Mouse (Mus musculus) naive thymus-derived CD4-positive, alpha-beta T cell, adult 2 months (primary cell): ENCODE measurements around the gene D430041D05Rik.
A peak's percentile ranks its signal among the peaks of the same experiment; 100 is the strongest.

Experiments
- DNase-seq: peaks from one replicate; pipeline ENCODE4 v3.0.0-alpha.2; 2011; ENCODE audit warnings: low read depth

D430041D05Rik gene

GRCm38 (mm10) chr2:104410963-104411545, at the start of gene D430041D05Rik:
TSS of gene D430041D05Rik (minus strand) at chr2:104411013.
- DNase-seq: no peak

GRCm38 (mm10) chr2:104460021-104460420, 49.2 kb upstream of the D430041D05Rik start:
- DNase-seq: no peak

- peak; percentile 43 for DNase-seq
Measured at GRCm38 (mm10) chr2:104458569-104459332, 47.9 kb upstream of the D430041D05Rik start.

- DNase-seq: no peak
Measured at GRCm38 (mm10) chr2:104457106-104457505, 46.3 kb upstream of the D430041D05Rik start.

GRCm38 (mm10) chr2:104450685-104451084, 39.9 kb upstream of the D430041D05Rik start:
- DNase-seq: no peak

- no peak for DNase-seq
Measured at GRCm38 (mm10) chr2:104449191-104449590, 38.4 kb upstream of the D430041D05Rik start.

- DNase-seq: no peak
Measured at GRCm38 (mm10) chr2:104448201-104448600, 37.4 kb upstream of the D430041D05Rik start.

- no peak for DNase-seq
Measured at GRCm38 (mm10) chr2:104446016-104446415, 35.2 kb upstream of the D430041D05Rik start.

GRCm38 (mm10) chr2:104444776-104445175, 34.0 kb upstream of the D430041D05Rik start:
- DNase-seq: peak; percentile 79

GRCm38 (mm10) chr2:104442341-104442740, 31.5 kb upstream of the D430041D05Rik start:
- DNase-seq: no peak

- DNase-seq: no peak
Measured at GRCm38 (mm10) chr2:104436226-104436625, 25.4 kb upstream of the D430041D05Rik start.

GRCm38 (mm10) chr2:104431067-104431466, 20.3 kb upstream of the D430041D05Rik start:
- DNase-seq: no peak

GRCm38 (mm10) chr2:104430566-104430965, 19.8 kb upstream of the D430041D05Rik start:
- DNase-seq: no peak

- DNase-seq: no peak
Measured at GRCm38 (mm10) chr2:104426112-104426511, 15.3 kb upstream of the D430041D05Rik start.

- peak; percentile 63 for DNase-seq
Measured at GRCm38 (mm10) chr2:104422230-104422629, 11.4 kb upstream of the D430041D05Rik start.

GRCm38 (mm10) chr2:104420805-104421204, 10.0 kb upstream of the D430041D05Rik start:
- DNase-seq: no peak

GRCm38 (mm10) chr2:104419999-104420398, 9.2 kb upstream of the D430041D05Rik start:
- no peak for DNase-seq

GRCm38 (mm10) chr2:104419411-104419810, 8.6 kb upstream of the D430041D05Rik start:
- no peak for DNase-seq

- DNase-seq: no peak
Measured at GRCm38 (mm10) chr2:104413011-104413410, 2.2 kb upstream of the D430041D05Rik start.

- no peak for DNase-seq
Measured at GRCm38 (mm10) chr2:104412496-104412895, 1.7 kb upstream of the D430041D05Rik start.

- DNase-seq: no peak
Measured at GRCm38 (mm10) chr2:104411806-104412205, 993 bp upstream of the D430041D05Rik start.

- no peak for DNase-seq
Measured at GRCm38 (mm10) chr2:104409851-104410821, 677 bp downstream of the D430041D05Rik start.
